Mouse (Mus musculus): ENCODE measurements around the gene Mad2l2. TPM values are rescaled to one million over a fixed set of nuclear protein-coding genes. Genes with fewer than 3 reads are reported as not detected.
"Not testable (repeated sequence)": the region's sequence is repeated elsewhere in the genome, so short reads cannot be mapped to it uniquely, and the experiment has no call there.

The Mad2l2 gene
- total RNA-seq, 2 experiments from 2014 or later = 10.2 to 11.0 TPM

GRCm38 (mm10) chr4:148171261-148171660, 41.1 kb downstream of the Mad2l2 start:
- DNase-seq = no peak

GRCm38 (mm10) chr4:148173811-148174494, 43.8 kb downstream of the Mad2l2 start:
- no peak for DNase-seq

DNA sequence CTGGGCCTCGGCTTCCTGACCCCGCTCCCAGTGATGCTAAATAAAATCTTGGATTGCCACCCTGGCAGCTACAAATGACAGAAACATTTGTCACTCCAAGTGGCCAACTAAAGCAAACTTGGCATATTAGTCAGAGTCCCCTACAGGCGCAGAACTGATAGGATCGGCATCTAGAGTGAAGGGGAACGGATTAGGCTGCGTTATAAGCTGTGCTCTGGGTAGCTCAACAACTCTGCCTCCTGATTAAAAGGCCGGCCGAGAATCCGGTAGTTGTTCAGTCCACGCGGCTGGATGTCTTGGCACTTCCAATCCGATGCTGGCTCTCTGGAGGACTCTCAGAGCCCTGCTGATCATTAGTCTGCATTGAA, 44.3 kb downstream of the Mad2l2 start:
- no peak for DNase-seq

DNA sequence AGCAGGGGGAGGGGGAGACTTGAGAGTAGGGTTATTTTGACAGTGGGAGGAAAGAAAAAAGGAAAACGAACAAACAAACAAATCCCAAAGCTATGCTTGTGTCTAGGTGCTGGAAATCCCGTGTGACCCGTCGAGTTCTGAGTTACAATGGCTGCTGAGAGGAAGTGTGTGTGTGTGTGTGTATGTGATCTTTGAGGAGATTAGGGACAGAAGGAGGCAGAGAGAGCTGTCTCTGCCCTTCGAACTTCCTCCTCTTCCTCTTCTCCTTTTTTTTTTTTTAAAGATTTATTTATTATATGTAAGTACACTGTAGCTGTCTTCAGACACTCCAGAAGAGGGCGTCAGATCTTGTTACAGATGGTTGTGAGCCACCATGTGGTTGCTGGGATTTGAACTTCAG, 46.4 kb downstream of the Mad2l2 start:
- not testable (repeated sequence) for DNase-seq

GRCm38 (mm10) chr4:148177716-148178115, 47.5 kb downstream of the Mad2l2 start:
- no peak for DNase-seq

- no peak for DNase-seq
Observed at GRCm38 (mm10) chr4:148181483-148181882, 51.3 kb downstream of the Mad2l2 start.

GRCm38 (mm10) chr4:148182363-148182762, 52.2 kb downstream of the Mad2l2 start:
- no peak for DNase-seq

- no peak for DNase-seq
Observed at GRCm38 (mm10) chr4:148184564-148184963, 54.4 kb downstream of the Mad2l2 start.

DNA sequence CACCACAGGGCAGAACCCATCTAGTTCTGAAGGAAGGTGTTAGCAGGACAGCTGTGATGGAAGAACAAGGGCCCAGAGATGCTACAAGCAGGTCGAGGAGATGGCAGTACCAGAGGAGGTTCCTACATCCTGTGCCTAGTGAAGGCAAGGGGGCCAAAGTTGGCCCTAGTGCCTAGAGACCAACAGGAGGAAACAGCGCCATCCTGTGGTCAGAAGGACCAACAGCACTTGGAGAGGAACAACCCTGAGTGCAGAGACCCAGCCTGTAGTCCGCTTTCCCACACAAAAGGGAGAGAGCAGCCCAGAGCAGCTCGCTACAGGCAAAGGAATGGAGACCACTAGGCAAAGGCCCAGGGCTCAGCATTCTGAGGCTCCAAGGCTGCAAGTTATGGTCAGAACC, 55.6 kb downstream of the Mad2l2 start:
- no peak for DNase-seq

- not testable (repeated sequence) for DNase-seq
Observed at GRCm38 (mm10) chr4:148188767-148189166, 58.6 kb downstream of the Mad2l2 start.

- no peak for DNase-seq
Observed at GRCm38 (mm10) chr4:148192707-148193245, 62.6 kb downstream of the Mad2l2 start.

DNA sequence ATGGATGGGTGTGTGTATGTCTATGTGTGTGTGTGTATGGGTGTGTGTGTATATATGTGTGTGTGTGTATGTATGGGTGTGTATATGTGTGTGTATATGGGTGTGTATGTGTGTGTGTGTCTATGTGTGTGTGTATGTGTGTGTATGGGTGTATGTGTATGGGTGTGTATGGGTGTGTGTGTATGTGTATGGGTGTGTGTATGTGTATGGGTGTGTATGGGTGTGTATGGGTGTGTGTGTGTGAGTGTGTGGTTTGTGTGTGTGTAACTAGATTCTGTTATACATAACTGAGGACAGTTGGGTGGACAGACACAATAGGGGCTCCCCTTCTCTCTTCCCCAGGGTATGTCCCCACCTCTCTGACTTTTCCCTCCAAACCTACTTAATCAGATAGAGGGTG, 64.2 kb downstream of the Mad2l2 start:
- no peak for DNase-seq

Small RNA genes within 50 kb of the gene (microRNA-seq; reads per million reads assigned to microRNA genes)
- 0 reads per million in 2 experiments for gene Mir7022 (ENCODE audit: borderline replicate concordance in 2 of 2)

Other genes with a start within 250 kb of the Mad2l2 start
- gene Mfn2, start 225.7 kb upstream of the Mad2l2 start, total RNA-seq (2021) = 100 to 1,000 TPM; 346 to 413 TPM
- gene Plod1, start 193.6 kb upstream of the Mad2l2 start, total RNA-seq (2021) = 10 to 100 TPM; 25.2 to 28.9 TPM
- 10 to 100 TPM; 19.1 to 20.0 TPM for gene 2510039O18Rik, start 189.5 kb upstream of the Mad2l2 start, total RNA-seq (2021)
- not detected for gene Nppb, start 144.6 kb upstream of the Mad2l2 start, total RNA-seq (2021)
- not detected for gene Nppa, start 129.7 kb upstream of the Mad2l2 start, total RNA-seq (2021)
- gene Clcn6, start 91.6 kb upstream of the Mad2l2 start, total RNA-seq (2021) = 1 to 10 TPM; 3.5 to 4.7 TPM
- gene Mthfr, start 91.3 kb upstream of the Mad2l2 start, total RNA-seq (2021) = 1 to 10 TPM; 6.8 to 9.4 TPM
- 10 to 100 TPM; 10.9 to 16.2 TPM for gene Agtrap, start 42.4 kb upstream of the Mad2l2 start, total RNA-seq (2021)
- gene Draxin, start 314 bp downstream of the Mad2l2 start, total RNA-seq (2021) = not detected
- gene Fbxo6, start 21.8 kb downstream of the Mad2l2 start, total RNA-seq (2021) = 10 to 100 TPM; 28.8 to 29.8 TPM
- 1 to 10 TPM; 6.4 to 7.1 TPM for gene Fbxo44, start 30.1 kb downstream of the Mad2l2 start, total RNA-seq (2021)
- under 1 TPM in 1 of 2 experiments, not detected in 1; 0.28 TPM for gene Fbxo2, start 30.2 kb downstream of the Mad2l2 start, total RNA-seq (2021)
- under 1 TPM in 1 of 2 experiments, not detected in 1; 0.32 TPM for gene Disp3, start 157.6 kb downstream of the Mad2l2 start, total RNA-seq (2021)